Mouse (Mus musculus): Measurements from ENCODE around the gene Gm13287. TPM values are rescaled to one million over a fixed set of nuclear protein-coding genes. Genes with fewer than 3 reads are reported as not detected.

Gene Gm13287
- total and polyA plus RNA-seq, 3 experiments: not detected

GRCm38 (mm10) chr4:88840058-88840457 is 37.0 kb downstream of the Gm13287 start:
- TF ChIP-seq ZMIZ1 (IDR thresholded peaks at IDR 0.05; ENCODE audit: low read depth, low read length) (no peak), USF1 (IDR thresholded peaks at IDR 0.05; ENCODE audit: low read depth, low read length) (no peak), MEF2A (IDR thresholded peaks at IDR 0.05; ENCODE audit: borderline replicate concordance, low read depth, low read length) (no peak), ZNF384 (IDR thresholded peaks at IDR 0.05; ENCODE audit: low read depth, low read length) (peak; percentile 73; the same call in 1 of the 2 replicates), ZKSCAN1 (IDR thresholded peaks at IDR 0.05; ENCODE audit: borderline replicate concordance, low read depth, low read length) (no peak), MAFK (IDR thresholded peaks at IDR 0.05; ENCODE audit: insufficient replicate concordance, low read length) (no peak), BHLHE40 (IDR thresholded peaks at IDR 0.05; ENCODE audit: low read depth, low read length) (no peak), HCFC1 (IDR thresholded peaks at IDR 0.05; ENCODE audit: low read depth, low read length) (no peak), RAD21 (IDR thresholded peaks at IDR 0.05; ENCODE audit: low read depth, low read length) (no peak), UBTF (IDR thresholded peaks at IDR 0.05; ENCODE audit: low read depth, low read length) (no peak), EP300 (IDR thresholded peaks at IDR 0.05; ENCODE audit: low read length) (peak; percentile 21; the same call in 1 of the 2 replicates), JUND (conservative IDR thresholded peaks at IDR 0.05; ENCODE audit: low read depth, low read length) (peak; percentile 53), TBP (conservative IDR thresholded peaks at IDR 0.05; ENCODE audit: low read depth, low read length) (no peak), IRF4 (IDR thresholded peaks at IDR 0.05; ENCODE audit: low read depth, low read length) (no peak), RCOR1 (conservative IDR thresholded peaks at IDR 0.05; ENCODE audit: low read depth, low read length) (no peak), MXI1 (IDR thresholded peaks at IDR 0.05; ENCODE audit: low read depth, low read length) (no peak), CHD1 (IDR thresholded peaks at IDR 0.05; ENCODE audit: low read depth, low read length) (no peak), JUN (IDR thresholded peaks at IDR 0.05; ENCODE audit: insufficient read depth, low read depth, low read length) (peak; percentile 32; the same call in 1 of the 2 replicates), POLR2AphosphoS2 (IDR thresholded peaks at IDR 0.05; ENCODE audit: low read depth, low read length) (no peak), POLR2A (IDR thresholded peaks at IDR 0.05; ENCODE audit: low read depth, low read length) (no peak), MAX (IDR thresholded peaks at IDR 0.05; ENCODE audit: low read length) (no peak), NRF1 (IDR thresholded peaks at IDR 0.05; ENCODE audit: low read depth, low read length) (no peak), ETS1 (conservative IDR thresholded peaks at IDR 0.05; ENCODE audit: low read depth, low read length) (no peak), CTCF (conservative IDR thresholded peaks at IDR 0.05 in 1 of 2, IDR thresholded peaks at IDR 0.05 in 1 of 2; ENCODE audit: low read depth in 2 of 2, low read length in 2 of 2) (no peak), SIN3A (IDR thresholded peaks at IDR 0.05; ENCODE audit: low read length) (no peak), USF2 (conservative IDR thresholded peaks at IDR 0.05; ENCODE audit: low read depth, low read length) (no peak), E2F4 (IDR thresholded peaks at IDR 0.05; ENCODE audit: insufficient replicate concordance, low read depth, low read length) (no peak)
- no peak overlapping the region for H3K9ac ChIP-seq (ENCODE audit: insufficient read depth, low read depth)
- dilution Hi-C loops (cut with MboI; ENCODE audit: extremely low pct_ligation_motif_present, extremely low pct_unique_long_range_greater_than_20kb, low sequenced_read_pairs): no loop called here

More at GRCm38 (mm10) chr4:88840058-88840457, 37.0 kb downstream of the Gm13287 start:
- Histone ChIP-seq H3K4me3 (replicated peaks in 1 of 3; ENCODE audit: low read depth in 2 of 3, low read length in 2 of 3, poor library complexity in 1 of 3) (no peak overlapping the region), H3K79me2 (replicated peaks; ENCODE audit: control insufficient read depth, extremely low read depth, insufficient read depth, poor library complexity, severe bottlenecking) (no peaks in the 10 kb centered on the region), H3K36me3 (replicated peaks in 1 of 2; ENCODE audit: control insufficient read depth in 1 of 2, insufficient read depth in 1 of 2, low read length in 1 of 2) (no peaks in the 10 kb centered on the region), H3K4me2 (ENCODE audit: insufficient read depth, low read depth, poor library complexity, severe bottlenecking) (no peak overlapping the region), H3K27me3 (replicated peaks) (peaks cover 51% of the 10 kb centered on the region), H3K9me3 (replicated peaks; ENCODE audit: low read length) (no peaks in the 10 kb centered on the region), H3K4me1 (ENCODE audit: control insufficient read depth in 1 of 2, insufficient read depth in 2 of 2) (peaks cover 5 to 10% of the 10 kb centered on the region in 2 experiments; a peak in 3 of 4 replicates), H3K27ac (ENCODE audit: insufficient read depth, low read depth) (no peak overlapping the region)
- DNase-seq (ENCODE audit: extremely low read depth): no peak
- in situ Hi-C loops (cut with MboI; ENCODE audit: low pct_ligation_motif_present, low pct_unique_long_range_greater_than_20kb, low sequenced_read_pairs): no loop called here
